Mouse (Mus musculus) urinary bladder, adult 18-20 months (tissue): ENCODE measurements around the gene Cldn19.

Source experiments
- DNase-seq, 2 experiments: peaks; one replicate each; pipeline ENCODE4 v3.0.0; 2022; ENCODE audit warnings: low spot score in 2 of 2, mixed read lengths in 2 of 2

Cldn19 gene

DNA sequence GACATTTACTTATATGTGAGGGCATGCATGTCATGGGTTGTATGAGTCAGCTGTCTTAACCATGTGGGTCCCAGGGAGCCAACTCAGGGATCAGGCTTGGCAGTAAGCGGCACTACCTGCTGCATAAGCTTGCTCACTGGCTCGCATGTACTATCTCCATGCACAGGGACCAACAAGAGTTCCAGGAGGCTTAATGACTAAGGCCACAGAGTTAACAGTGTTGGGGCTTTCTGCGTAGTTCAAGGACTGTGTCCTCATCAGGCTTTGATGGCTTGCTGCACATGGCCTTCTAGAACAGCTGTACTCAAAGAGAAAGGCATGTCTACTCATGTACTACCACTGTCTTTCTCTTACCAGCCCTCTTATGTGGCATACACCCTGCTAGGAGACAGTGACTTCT lies 45.5 kb downstream of the Cldn19 start:
- no peak for DNase-seq

DNA sequence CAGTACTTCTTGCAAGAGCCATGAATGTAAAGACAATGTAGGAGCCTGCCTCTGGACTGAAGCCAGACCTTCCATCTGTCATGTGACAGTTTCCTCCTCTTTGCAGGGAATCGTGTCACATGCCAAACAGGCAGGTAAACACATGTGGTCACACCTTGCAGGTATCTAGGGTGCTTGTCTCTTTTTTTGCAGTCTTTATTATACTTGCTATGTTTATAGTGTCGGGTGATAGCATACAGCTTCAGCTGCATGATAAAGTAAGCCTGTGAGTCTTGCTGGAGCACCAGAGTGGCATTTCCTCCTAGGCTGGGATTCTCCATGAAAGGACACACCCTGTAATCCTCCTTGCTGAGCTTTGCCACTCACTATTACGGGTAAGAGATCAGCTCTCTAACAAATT lies 46.6 kb downstream of the Cldn19 start:
- DNase-seq: no peak

DNA sequence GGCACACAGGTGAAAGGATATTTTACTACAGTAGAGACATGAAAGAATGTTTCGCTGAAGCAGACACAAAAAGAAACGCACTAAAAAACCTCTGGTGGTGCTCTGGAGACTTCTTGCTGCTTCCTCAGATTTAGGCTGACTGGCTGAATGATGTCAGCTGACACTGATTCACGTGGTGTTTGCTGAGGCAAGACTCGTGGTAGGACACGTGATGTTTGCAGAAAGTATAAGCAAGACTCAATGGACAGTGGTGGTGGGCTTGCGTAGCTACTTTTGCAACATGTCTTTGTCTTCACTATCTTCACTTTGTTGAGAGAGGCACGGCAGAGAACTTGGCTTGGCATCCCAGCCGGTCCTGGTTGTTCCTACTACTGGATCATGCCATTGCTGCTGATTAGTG lies 48.1 kb downstream of the Cldn19 start:
- no peak for DNase-seq

DNA sequence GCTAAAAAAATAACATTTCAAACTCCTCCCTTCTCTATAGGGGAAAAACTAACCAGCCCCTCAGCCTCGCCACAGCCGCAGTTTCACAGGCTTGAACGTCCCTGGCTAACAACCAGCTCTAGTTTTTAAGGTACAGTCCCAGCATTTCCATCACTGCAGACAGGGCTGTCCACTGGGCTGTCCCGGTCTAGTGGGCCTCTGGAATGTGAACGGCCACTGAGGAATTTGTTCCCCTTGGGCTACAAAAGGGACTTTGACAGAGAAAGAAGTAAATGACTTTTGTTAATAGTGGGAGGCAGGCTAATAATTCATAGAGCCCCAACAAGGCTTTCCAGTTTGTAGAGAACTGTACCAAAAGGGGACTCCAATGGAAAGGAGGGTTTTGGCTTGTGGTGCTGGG lies 50.2 kb downstream of the Cldn19 start:
- DNase-seq: no peak
